Mouse (Mus musculus) brain, embryonic 14.5 days (tissue): ENCODE measurements at regions not wholly inside any gene's neighbourhood (a gene's known extent, or its start where the extent isn't known, plus 50 kb on each side); places are given as distances from the start of the nearest gene placed in this dataset.

Source experiments
- CTCF ChIP-seq: fragments of 200-500 bp; IDR thresholded peaks from 2 replicates; pipeline ENCODE4 v1.5.1; 2012; ENCODE audit warnings: inconsistent platforms, mild to moderate bottlenecking, moderate library complexity, borderline replicate concordance; ENCODE audit not compliant: insufficient read depth, insufficient read length; ENCODE audit errors: extremely low read depth
- POLR2A ChIP-seq: fragments of 200-500 bp; IDR thresholded peaks from 2 replicates; pipeline ENCODE4 v1.6.1; 2012; ENCODE audit warnings: mild to moderate bottlenecking, inconsistent platforms, borderline replicate concordance; ENCODE audit not compliant: poor library complexity, insufficient read depth, insufficient read length, severe bottlenecking; ENCODE audit errors: extremely low read depth

DNA sequence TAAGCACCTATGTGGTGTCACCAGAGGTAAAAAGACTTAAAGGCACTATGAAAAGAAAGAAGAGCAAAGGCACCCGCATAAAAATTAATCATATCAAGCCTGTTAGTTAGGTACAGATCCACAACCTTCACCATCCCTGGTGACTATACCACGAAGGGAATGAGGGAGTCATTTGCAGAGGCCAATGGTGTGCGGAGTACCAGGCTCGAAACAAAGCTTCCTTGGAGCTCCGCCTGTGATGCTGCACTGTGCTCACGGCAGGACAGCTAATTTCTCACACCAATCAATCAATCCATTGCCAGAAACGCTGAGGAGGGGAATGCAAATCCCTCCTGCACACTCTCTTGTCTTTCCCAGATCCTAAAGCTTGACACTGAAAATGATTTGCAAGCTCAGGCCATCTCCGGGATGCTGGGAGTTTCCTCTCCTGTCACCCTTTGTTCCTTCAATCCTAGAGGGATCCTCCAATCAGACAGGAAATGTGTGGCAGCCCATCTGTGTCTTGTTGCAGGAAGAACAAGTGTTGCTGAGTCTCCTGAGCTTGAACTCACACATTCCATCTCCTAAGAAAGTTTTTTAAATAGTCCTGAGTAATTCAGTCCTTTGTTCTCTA lies 653.6 kb downstream of the Diaph3 start:
- TF ChIP-seq CTCF (no peak), POLR2A (no peak)
